Mouse (Mus musculus) regulatory T cell (primary cell): ENCODE results near the gene Tomm20.
"Not testable (repeated sequence)": the region's sequence is repeated elsewhere in the genome, so short reads cannot be mapped to it uniquely, and the experiment has no call there.

Experiments used
- in situ Hi-C: fragments of 300-600 bp; cut with MboI, MseI; formaldehyde crosslinking; loops from one replicate; pipeline ENCODE4 v1.15.1; 2025; ENCODE audit warnings: high pct_unique_total_duplicates

The Tomm20 gene

GRCm38 (mm10) chr8:126920386-126920785 lies 25.3 kb downstream of the Tomm20 start:
- in situ Hi-C loops, result no loop called here

- in situ Hi-C loops, result loop anchor here (5.0 kb wide), 1 partner anchor 72 kb away; no protein-coding TSS in a partner anchor
Observed at GRCm38 (mm10) chr8:126919703-126920102, 25.9 kb downstream of the Tomm20 start.

DNA sequence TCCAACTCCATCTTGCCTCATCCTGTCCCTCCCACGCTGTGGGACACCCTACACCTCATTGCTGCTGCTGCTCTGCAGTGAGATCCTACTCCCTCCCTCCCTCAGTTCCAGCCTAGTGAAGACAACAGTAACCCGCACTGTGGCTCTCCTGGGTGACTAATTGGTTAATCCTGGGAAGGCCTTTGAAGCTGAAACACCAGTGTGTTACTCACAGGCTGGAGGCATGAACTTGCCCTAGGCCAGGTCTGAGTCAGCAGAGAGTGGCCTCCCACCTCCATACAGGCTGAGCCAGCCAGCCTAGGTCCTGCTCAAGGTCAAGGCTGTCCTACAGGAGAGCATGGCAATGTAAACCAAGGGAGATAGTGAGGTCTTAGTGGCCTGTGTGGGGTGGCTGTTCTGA lies 26.4 kb downstream of the Tomm20 start:
- in situ Hi-C loops, result loop anchor here (5.0 kb wide), 1 partner anchor 72 kb away; no protein-coding TSS in a partner anchor

DNA sequence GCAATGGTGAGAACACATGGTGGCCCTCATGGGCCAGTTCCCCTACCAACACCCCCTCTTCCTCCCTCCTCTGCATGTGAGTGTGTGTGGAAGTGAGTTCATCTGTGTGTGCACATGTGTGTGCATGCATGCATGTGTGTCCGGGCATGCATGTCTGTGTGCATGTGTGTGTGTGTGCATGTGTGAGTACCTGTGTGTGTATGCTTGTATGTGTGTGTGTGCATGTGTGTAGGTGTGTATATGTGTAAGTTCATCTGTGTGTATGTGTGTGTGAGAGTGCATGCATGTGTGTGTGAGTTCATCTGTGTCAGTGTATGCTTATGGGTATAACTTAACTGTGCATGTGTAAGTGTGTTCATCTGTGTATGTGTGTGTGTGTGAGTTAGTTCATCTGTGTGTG lies 27.3 kb downstream of the Tomm20 start:
- in situ Hi-C loops, result loop anchor here (5.0 kb wide), 1 partner anchor 71 kb away; no protein-coding TSS in a partner anchor

GRCm38 (mm10) chr8:126917179-126917905 lies 28.3 kb downstream of the Tomm20 start:
- in situ Hi-C loops, result loop anchor here (5.0 kb wide), 1 partner anchor 70 kb away; no protein-coding TSS in a partner anchor

GRCm38 (mm10) chr8:126916611-126917010 lies 29.0 kb downstream of the Tomm20 start:
- in situ Hi-C loops, result loop anchor here (5.0 kb wide), 1 partner anchor 69 kb away; no protein-coding TSS in a partner anchor

- in situ Hi-C loops, result loop anchor here (5.0 kb wide), 1 partner anchor 67 kb away; no protein-coding TSS in a partner anchor
Observed at GRCm38 (mm10) chr8:126914609-126915375, 30.9 kb downstream of the Tomm20 start.

- in situ Hi-C loops, result not testable (repeated sequence)
Observed at GRCm38 (mm10) chr8:126914107-126914490, 31.5 kb downstream of the Tomm20 start.

DNA sequence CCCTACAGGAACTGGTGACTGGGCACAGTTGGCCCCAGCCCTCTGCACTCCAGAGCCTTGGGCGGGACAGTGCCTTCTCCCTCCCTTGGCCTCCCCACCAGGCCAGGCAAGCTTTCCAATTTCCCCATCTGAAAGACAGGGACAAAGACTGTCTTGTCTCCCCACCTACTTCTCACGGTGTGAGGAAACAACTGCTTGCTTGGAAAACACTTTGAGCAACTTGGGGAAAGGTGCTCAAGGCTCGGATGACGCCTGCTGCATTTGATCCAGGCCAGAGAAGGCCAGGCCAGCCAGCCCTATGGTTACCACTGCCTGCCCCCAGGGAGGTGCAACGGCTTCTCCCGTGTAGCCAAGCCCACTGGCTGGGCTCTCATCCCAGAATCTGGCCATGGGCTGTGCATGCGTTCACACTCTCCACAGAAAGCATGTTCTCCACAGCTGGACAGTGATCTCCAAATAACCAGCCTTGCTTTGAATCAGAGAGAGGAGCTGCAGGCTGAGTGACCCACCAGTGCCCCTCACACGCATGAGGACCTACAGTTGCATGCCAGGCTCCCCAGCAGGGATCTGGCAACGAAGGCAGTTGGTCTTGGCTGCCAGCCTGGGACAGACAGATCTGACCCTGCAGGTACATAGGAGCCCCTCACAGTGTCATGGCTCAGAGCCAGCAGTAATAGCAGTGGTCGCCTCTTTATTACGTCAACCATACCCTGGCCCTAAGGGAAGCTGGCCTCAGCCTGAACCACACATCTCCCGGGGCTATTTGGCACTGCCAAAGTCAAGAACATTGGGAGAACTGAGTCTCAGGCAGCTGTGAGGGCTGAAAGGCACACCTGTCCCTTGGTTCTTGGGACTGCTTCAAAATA lies 32.2 kb downstream of the Tomm20 start:
- in situ Hi-C loops, result no loop called here

- in situ Hi-C loops, result no loop called here
Observed at GRCm38 (mm10) chr8:126909371-126909802, 36.3 kb downstream of the Tomm20 start.

- in situ Hi-C loops, result no loop called here
Observed at GRCm38 (mm10) chr8:126908805-126909204, 36.8 kb downstream of the Tomm20 start.

DNA sequence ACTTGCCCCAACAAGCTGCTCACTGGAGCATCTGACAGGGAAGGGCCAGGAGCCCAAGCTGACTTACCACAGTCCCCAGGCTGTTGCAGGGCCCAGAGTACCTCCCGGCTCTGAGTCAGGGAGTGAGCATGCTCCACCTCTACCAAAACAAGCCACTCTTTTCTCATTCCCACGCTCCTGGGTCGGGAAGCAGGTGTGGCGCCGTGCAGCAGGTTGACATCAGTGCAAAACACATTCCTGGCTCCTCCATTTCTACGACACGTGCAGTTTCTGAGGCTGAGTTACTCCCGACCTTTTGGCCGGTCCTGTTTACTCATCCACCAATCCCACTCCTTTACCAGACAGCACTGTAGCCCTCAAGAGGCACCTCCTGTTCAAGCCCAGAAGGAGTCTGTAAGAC lies 37.7 kb downstream of the Tomm20 start:
- in situ Hi-C loops, result no loop called here

DNA sequence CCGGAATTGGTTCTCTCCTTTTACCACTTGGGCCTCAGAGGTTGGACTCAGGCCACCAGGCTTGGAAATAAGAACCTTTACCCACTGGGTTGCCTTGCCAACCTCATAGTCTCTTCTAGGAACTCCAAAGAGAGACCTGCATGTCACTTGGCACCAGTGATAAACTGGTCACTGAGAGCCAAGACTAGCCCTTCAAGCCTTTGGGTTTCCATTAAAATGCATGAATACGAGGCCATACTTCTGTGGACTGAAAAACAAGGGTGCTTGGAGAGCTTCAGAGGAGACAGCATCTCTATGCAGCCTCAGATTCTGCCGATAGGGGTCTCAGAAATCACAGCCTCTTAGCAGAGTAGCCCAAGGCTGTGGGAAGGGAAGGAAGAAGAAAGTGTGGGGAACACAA lies 38.3 kb downstream of the Tomm20 start:
- in situ Hi-C loops, result no loop called here

- in situ Hi-C loops, result no loop called here
Observed at GRCm38 (mm10) chr8:126905387-126905786, 40.3 kb downstream of the Tomm20 start.

- in situ Hi-C loops, result no loop called here
Observed at GRCm38 (mm10) chr8:126903927-126904326, 41.7 kb downstream of the Tomm20 start.

- in situ Hi-C loops, result no loop called here
Observed at GRCm38 (mm10) chr8:126903224-126903895, 42.3 kb downstream of the Tomm20 start.

GRCm38 (mm10) chr8:126901612-126902011 lies 44.0 kb downstream of the Tomm20 start:
- in situ Hi-C loops, result no loop called here

- in situ Hi-C loops, result no loop called here
Observed at GRCm38 (mm10) chr8:126901049-126901448, 44.6 kb downstream of the Tomm20 start.

- in situ Hi-C loops, result no loop called here
Observed at GRCm38 (mm10) chr8:126895133-126895532, 50.5 kb downstream of the Tomm20 start.

DNA sequence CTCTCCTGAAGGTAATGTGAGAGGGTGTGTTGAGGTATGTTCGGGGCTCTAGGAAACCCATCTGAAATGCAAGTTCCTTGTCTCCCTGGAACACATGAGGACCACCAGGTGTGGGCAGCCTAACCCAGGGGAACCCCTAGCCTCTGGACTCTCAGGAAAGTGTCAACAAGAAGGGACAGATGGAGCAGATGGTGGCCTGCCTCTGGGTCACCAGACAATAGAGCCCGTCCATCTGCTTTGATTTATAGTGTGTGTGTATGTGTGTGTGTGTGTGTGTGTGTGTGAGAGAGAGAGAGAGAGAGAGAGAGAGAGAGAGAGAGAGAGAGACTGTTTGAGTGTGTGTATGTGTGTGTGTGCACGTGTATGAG lies 58.0 kb downstream of the Tomm20 start:
- in situ Hi-C loops, result no loop called here
